Mouse (Mus musculus) kidney, postnatal 4 days (tissue): Measurements from ENCODE around the gene Syt2.

Experiments used
- DNase-seq, 2 experiments: peaks; one replicate each; pipeline ENCODE4 v3.0.0; 2021; ENCODE audit warnings: mixed read lengths in 2 of 2

Syt2 gene

DNA sequence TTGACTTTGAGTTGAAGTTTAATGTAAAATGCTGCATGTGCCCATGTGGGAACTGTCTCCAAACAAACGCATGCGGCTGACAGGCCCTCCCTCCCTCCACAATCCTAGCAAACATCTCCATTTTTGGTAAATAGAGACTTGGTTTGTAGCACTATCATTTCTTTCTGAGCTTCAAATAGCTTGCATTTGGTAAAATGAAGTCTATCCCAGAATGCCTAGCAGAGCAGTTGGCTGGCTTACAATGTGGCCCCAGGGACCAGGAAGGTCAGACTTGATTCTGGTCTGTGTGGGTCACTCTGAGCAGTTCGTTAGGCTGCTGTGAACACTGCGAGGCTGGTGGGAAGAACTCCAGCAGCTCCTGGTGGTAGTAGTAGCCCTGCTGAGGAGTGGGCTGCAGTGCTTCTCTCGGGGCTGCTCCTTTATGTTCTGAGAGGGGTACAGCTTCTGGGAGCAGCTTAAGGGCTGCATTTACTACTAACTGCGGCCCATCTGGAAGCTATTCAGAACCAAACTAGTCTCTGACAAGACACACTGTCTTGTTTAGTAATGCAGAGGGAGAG, 128.3 kb downstream of the Syt2 start:
- peak; percentile 76 to 82 for DNase-seq

DNA sequence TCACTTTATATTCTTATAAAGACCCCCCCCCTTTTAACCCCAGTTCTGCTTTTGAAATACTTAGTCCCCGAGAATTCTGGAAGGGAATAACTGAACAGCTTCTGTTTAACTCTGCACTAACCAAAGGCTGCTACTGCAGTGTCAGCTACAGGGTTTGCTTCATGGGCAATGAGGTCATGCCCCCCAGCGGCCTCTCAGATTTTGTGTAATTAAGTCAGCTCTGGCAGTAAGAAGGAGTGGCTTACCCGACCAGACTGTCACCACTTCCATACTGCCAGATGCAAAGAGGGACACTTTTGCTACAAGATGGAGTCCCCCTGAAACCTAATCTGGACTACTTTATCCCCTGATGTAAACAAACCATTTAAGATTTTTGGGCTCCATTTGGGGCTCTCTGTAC, 129.2 kb downstream of the Syt2 start:
- DNase-seq, result no peak

DNA sequence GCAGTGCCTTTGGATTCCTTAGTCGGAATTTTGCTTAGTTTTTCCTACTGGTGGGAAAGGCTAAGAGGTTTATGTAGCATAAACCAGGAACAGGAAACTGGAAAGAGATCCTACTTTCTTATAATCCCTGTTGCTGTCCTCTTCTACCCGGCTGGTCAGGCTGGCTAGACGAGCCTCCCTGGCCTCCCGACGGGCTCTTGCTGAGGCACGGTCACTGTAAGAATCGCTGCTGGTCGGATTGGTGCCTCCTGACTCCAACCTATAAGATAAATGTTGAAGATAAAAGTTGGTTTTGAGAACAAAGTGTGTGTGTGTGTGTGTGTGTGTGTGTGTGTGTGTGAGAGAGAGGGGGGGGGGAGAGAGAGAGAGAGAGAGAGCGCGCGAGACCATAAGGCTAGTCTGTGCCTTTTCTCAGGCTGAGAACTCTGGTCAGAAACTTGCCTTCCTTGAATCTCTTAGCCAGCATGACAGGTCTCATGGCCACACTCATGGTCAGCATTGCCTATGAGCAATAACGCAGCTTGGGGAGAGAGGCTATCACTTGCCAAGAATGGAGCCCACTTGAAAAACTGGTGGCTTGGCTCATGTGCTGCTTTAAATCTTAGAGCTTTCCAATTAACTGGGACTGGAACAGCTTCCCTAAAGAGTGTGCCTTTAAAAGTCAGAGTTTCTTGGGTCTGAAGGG, 130.9 kb downstream of the Syt2 start:
- no peak for DNase-seq

DNA sequence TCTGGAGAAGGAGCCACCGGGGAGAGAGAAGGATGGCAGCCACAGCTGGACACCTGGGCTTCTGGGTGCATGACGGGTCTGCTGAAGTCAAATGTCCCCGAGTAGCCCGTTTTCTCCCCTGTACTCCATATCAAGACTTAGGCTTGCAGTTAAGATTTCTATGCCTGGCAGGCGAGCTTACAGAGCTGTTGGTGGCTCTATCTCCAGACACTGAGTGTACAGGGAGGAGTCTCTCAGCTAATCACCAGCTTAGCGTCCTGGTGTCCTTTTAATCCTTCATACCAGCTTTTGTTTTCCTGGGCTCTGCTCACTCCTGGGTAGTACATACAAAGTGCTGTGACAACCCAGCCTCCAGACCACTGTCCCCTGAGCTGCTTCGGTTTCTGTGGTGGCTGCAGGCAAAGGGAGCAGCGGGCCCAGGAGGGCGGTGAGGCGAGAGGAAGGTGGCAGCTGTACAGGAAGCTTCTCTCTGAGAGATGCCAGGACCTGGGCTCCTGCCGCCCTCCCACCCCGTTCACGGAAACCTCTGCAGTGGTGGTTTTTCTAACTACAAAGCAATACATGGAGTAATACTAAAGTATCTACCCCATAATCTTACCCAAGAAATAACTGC, 131.6 kb downstream of the Syt2 start:
- DNase-seq, result no peak

DNA sequence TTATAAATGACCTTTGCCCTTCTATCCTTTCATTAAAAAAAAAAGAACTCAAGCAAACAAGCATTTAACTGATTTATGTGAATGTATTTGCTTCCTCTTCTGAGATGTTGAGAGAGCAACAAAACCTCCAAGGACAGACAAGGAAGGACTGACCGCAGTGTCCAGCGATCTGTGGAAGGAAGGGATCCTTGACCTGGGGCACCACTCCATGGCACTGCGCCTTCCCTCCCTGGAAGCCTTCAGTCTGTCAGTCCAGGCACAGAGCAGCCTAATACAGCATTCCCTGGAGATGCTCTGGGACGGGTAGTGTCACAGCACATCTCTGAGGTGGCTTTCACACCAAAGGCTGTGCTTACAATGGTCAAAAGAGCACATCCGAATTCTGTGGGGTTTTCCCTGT, 136.3 kb downstream of the Syt2 start:
- no peak for DNase-seq

- DNase-seq, result no peak
Observed at GRCm38 (mm10) chr1:134783958-134784357, 137.5 kb downstream of the Syt2 start.

GRCm38 (mm10) chr1:134784481-134784880, 138.0 kb downstream of the Syt2 start:
- DNase-seq, result no peak

- DNase-seq, result no peak
Observed at GRCm38 (mm10) chr1:134784911-134785310, 138.4 kb downstream of the Syt2 start.

DNA sequence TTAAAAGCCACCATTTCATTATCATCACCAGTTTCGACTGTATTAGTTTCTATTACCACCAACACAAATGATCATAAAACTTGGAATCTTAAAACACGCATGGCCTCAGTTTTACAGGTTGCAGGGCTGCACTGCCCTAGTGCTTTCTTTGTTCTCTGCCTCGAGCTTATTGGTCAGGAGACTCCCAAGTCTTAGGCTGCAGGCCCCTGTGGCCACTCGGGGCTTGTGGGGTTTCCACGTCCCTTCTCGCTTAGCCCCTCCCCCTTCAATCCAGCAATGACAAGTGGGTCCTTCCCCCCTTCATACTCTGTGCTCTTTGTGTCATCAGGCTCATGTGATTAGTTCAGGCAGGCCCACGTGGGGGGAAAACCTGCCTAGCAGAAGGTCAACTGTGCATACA, 141.6 kb downstream of the Syt2 start:
- no peak for DNase-seq

GRCm38 (mm10) chr1:134790716-134791439, 144.4 kb downstream of the Syt2 start:
- no peak for DNase-seq

- DNase-seq, result no peak
Observed at GRCm38 (mm10) chr1:134791456-134791855, 145.0 kb downstream of the Syt2 start.

DNA sequence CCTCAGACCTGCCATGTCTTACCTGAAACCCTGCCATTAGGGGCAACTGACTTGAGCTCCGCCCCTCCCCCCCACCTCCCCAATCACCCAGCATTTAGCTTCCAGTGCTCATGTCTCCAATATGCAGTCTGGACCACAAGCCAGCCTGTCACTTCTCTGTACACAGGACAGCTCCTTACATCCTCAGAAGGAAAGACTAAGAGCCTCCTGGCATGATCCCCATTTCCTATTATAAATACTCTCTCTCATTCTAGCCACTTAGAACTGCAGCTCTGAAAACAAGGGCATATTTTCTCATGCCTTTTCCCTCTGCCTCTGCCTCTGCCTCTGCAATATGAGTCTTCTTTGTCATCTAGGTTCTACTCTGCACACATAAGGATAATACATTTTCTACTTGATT, 149.6 kb downstream of the Syt2 start:
- no peak for DNase-seq

DNA sequence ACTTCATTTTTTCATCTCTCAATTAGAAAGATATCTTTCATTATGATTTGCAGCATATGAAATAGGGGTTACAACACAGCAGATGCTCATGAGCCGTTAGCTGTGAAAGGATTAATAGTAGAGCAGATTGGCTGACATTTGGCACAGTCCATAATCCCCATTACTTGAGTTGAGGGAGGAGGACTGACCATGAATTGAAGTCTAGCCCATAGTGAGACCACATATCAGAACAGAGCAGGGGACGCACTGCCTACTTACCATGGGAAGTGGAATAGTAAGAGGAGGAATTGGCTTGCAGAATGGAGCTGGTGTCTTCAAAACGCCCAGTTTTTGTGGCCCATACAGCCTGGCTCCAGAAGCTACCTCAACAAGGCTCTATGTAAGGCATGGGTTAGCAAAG, 150.1 kb downstream of the Syt2 start:
- DNase-seq, result no peak

GRCm38 (mm10) chr1:134801758-134802157, 155.3 kb downstream of the Syt2 start:
- DNase-seq, result peak in 1 of 2 experiments; percentile 13

- peak; percentile 64 to 74 for DNase-seq
Observed at GRCm38 (mm10) chr1:134803286-134804117, 157.0 kb downstream of the Syt2 start.

DNA sequence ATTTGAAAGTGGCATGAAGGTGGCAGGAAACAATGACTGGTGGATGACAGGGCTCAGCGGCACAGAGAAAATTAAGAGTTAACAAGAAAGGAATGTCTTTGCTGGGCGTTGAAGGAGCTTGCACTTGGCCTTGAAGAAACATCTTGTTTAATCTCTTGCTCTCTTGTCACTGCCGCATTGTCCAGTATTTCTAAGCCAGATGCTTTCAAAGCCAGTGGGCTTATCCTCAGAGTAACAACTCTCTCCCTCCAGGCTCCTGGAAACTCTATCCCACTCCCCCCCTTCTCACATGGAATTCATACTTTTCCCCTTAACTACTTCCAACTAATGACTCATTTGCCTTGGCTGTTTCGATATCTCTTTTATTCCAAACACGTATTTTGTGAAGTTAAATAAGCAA, 157.9 kb downstream of the Syt2 start:
- DNase-seq, result peak in 1 of 2 experiments; percentile 14

DNA sequence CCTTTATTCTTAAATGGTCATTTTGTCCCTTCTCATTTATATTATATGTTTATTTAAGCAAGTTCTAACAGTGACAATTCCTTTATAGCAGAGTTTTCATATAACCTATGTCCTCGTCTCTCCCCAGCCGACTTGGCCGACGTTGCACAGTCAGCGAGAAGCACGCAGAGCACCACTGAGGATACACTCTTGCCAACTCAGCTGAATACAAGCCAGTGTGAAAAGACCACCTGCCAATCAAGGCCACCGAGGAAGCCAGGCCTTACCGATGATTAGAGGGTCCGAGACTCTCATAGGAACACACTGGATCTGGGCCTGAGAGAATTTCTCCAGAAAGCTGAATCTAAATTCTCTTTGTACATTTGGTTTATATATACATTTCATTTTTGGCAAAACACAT, 159.0 kb downstream of the Syt2 start:
- no peak for DNase-seq
